ENCODE assay signal across 8 mouse cellular contexts in genomic region chr10:78068541-78068940, GRCm38 (mm10). TPM values are rescaled to one million over a fixed set of nuclear protein-coding genes. Genes with fewer than 3 reads are reported as not detected.
DNase-seq lines count a peak whose midpoint lies in the region; ATAC-seq and TF ChIP-seq lines count a peak whose summit lies in the region.

No protein-coding gene starts in this region.

- H3K4me1 ChIP-seq in kidney, adult 2 months (ENCODE audit: control insufficient read depth, insufficient read depth, low read length), result peaks cover 2% of the 10 kb centered on the region; the same call in 1 of the 2 replicates
- peaks cover 8% of the 10 kb centered on the region for H3K4me1 ChIP-seq in hindbrain, embryonic 12.5 days
- 0 out of 2 replicates have a peak, but pooled peaks cover 7% of the 10 kb centered on the region for H3K4me1 ChIP-seq in midbrain, embryonic 14.5 days (ENCODE audit: control insufficient read depth, insufficient read depth, low read length)

- H3K36me3 ChIP-seq in kidney, adult 2 months (ENCODE audit: control insufficient read depth, insufficient read depth, low read length), result no peaks in the 10 kb centered on the region
- no peaks in the 10 kb centered on the region for H3K36me3 ChIP-seq in hindbrain, embryonic 12.5 days
- no peaks in the 10 kb centered on the region for H3K36me3 ChIP-seq in midbrain, embryonic 14.5 days (ENCODE audit: control insufficient read depth, insufficient read depth, low read length)

- no peaks in the 10 kb centered on the region for H3K27me3 ChIP-seq in kidney, adult 2 months (replicated peaks; ENCODE audit: control insufficient read depth, insufficient read depth, low read length)
- H3K27me3 ChIP-seq in hindbrain, embryonic 12.5 days, result peaks cover 36% of the 10 kb centered on the region
- peaks cover 9% of the 10 kb centered on the region for H3K27me3 ChIP-seq in midbrain, embryonic 14.5 days (ENCODE audit: control insufficient read depth, insufficient read depth, low read length)

- peak overlapping the region; percentile 97 for H3K4me2 ChIP-seq in hindbrain, embryonic 12.5 days (replicated peaks)
- H3K4me2 ChIP-seq in midbrain, embryonic 14.5 days (ENCODE audit: low read length), result peak overlapping the region; percentile 99

- no peak overlapping the region for H3K4me3 ChIP-seq in kidney, adult 2 months (ENCODE audit: insufficient read depth, low read depth, low read length)
- H3K4me3 ChIP-seq in hindbrain, embryonic 12.5 days, result peak overlapping the region; percentile 59
- peak overlapping the region; percentile 53 for H3K4me3 ChIP-seq in midbrain, embryonic 14.5 days (replicated peaks; ENCODE audit: low read depth, low read length)

- 19% methylated on average over 11 of the region's 11 CpGs for WGBS in kidney, adult 2 months
- 31% methylated on average over 11 of the region's 11 CpGs for WGBS in hindbrain, embryonic 12.5 days
- 26% methylated on average over 11 of the region's 11 CpGs for WGBS in midbrain, embryonic 14.5 days

- no peaks in the 10 kb centered on the region for H3K9me3 ChIP-seq in hindbrain, embryonic 12.5 days (replicated peaks)
- H3K9me3 ChIP-seq in midbrain, embryonic 14.5 days (ENCODE audit: control insufficient read depth, low read length), result no peaks in the 10 kb centered on the region

- no peak overlapping the region for H3K27ac ChIP-seq in kidney, adult 2 months (ENCODE audit: insufficient read depth, low read depth, low read length)
- no peak overlapping the region for H3K27ac ChIP-seq in hindbrain, embryonic 12.5 days
- no peak overlapping the region for H3K27ac ChIP-seq in midbrain, embryonic 14.5 days (replicated peaks; ENCODE audit: low read depth, low read length)

- H3K9ac ChIP-seq in hindbrain, embryonic 12.5 days, result peak overlapping the region; percentile 62; the same call in 1 of the 2 replicates
- peak overlapping the region; percentile 56; the same call in 1 of the 2 replicates for H3K9ac ChIP-seq in midbrain, embryonic 14.5 days (replicated peaks; ENCODE audit: low read length)

- no peak for TF ChIP-seq CTCF in kidney, adult 2 months (conservative IDR thresholded peaks at IDR 0.05; ENCODE audit: insufficient read depth, insufficient read length, low read depth, low read length)
- TF ChIP-seq CTCF in brain, embryonic 14.5 days (IDR thresholded peaks at IDR 0.05; ENCODE audit: borderline replicate concordance, extremely low read depth, insufficient read depth, insufficient read length), result no peak

- no peak for TF ChIP-seq POLR2A in kidney, adult 2 months (IDR thresholded peaks at IDR 0.05; ENCODE audit: low read depth, low read length)
- TF ChIP-seq POLR2A in brain, embryonic 14.5 days (IDR thresholded peaks at IDR 0.05; ENCODE audit: borderline replicate concordance, extremely low read depth, insufficient read depth, insufficient read length, poor library complexity, severe bottlenecking), result no peak

- peak; percentile 23 for DNase-seq in kidney, adult 2 months
- no peak for DNase-seq in kidney, postnatal 10 days
- DNase-seq in brain, embryonic 14.5 days (ENCODE audit: low read depth), result peak; percentile 4
- peak; percentile 4 for DNase-seq in midbrain, embryonic 14.5 days
- DNase-seq in testis, postnatal 10 days (ENCODE audit: low spot score), result no peak
- DNase-seq in frontal cortex, postnatal 14 days (ENCODE audit: low spot score in 2 of 2), result no peak
- no peak for DNase-seq in frontal cortex, adult 2 months (ENCODE audit: extremely low spot score in 1 of 2, low spot score in 1 of 2)

- no peak for ATAC-seq in hindbrain, embryonic 12.5 days (ENCODE audit: low FRiP score)
- no peak for ATAC-seq in midbrain, embryonic 14.5 days (ENCODE audit: low FRiP score, low TSS enrichment)

RNA-seq across cellular contexts. Expression of gene Icosl, which starts 0.6 kb away (rescaled TPM):
- 13.3 and 19.0 TPM in 2 replicates for polyA plus RNA-seq in kidney, adult 2 months (2012; rRNA removed)
- polyA plus RNA-seq in brain, embryonic 14.5 days (2012; rRNA removed), result 1.2 and 1.3 TPM in 2 replicates
- 1.2 and 1.8 TPM in 2 replicates for polyA plus RNA-seq in hindbrain, embryonic 12.5 days (2016; fragmentation: Nextera tagmentation; extraction: Ambion mirVana)
- polyA plus RNA-seq in midbrain, embryonic 14.5 days (2014; fragmentation: Nextera tagmentation; extraction: Ambion mirVana), result 0.50 and 0.71 TPM in 2 replicates
- polyA plus RNA-seq in frontal cortex, adult 2 months (2012; rRNA removed), result 2.6 and 2.9 TPM in 2 replicates

RNA-seq across cellular contexts. Expression of gene Aire, which starts 25.1 kb away (rescaled TPM):
- polyA plus RNA-seq in kidney, adult 2 months (2012; rRNA removed), result 0.23 and 0.41 TPM in 2 replicates
- polyA plus RNA-seq in brain, embryonic 14.5 days (2012; rRNA removed), result 0.55 and 0.74 TPM in 2 replicates
- polyA plus RNA-seq in hindbrain, embryonic 12.5 days (2016; fragmentation: Nextera tagmentation; extraction: Ambion mirVana), result 0.20 and 0.23 TPM in 2 replicates
- 0.09 TPM in 1 of 2 replicates, not detected in the other for polyA plus RNA-seq in midbrain, embryonic 14.5 days (2014; fragmentation: Nextera tagmentation; extraction: Ambion mirVana)
- polyA plus RNA-seq in frontal cortex, adult 2 months (2012; rRNA removed), result 0.13 and 0.30 TPM in 2 replicates

RNA-seq across cellular contexts. Expression of gene Dnmt3l, which starts 26.8 kb away (rescaled TPM):
- polyA plus RNA-seq in kidney, adult 2 months (2012; rRNA removed), result 0.34 and 1.1 TPM in 2 replicates
- polyA plus RNA-seq in brain, embryonic 14.5 days (2012; rRNA removed), result not detected in 2 replicates
- polyA plus RNA-seq in hindbrain, embryonic 12.5 days (2016; fragmentation: Nextera tagmentation; extraction: Ambion mirVana), result 0.48 TPM in 1 of 2 replicates, not detected in the other
- not detected in 2 replicates for polyA plus RNA-seq in midbrain, embryonic 14.5 days (2014; fragmentation: Nextera tagmentation; extraction: Ambion mirVana)
- 0.34 and 0.52 TPM in 2 replicates for polyA plus RNA-seq in frontal cortex, adult 2 months (2012; rRNA removed)

RNA-seq across cellular contexts. Expression of gene Pfkl, which starts 58.7 kb away (rescaled TPM):
- polyA plus RNA-seq in kidney, adult 2 months (2012; rRNA removed), result 100 and 107 TPM in 2 replicates
- 146 and 161 TPM in 2 replicates for polyA plus RNA-seq in brain, embryonic 14.5 days (2012; rRNA removed)
- 118 and 132 TPM in 2 replicates for polyA plus RNA-seq in hindbrain, embryonic 12.5 days (2016; fragmentation: Nextera tagmentation; extraction: Ambion mirVana)
- polyA plus RNA-seq in midbrain, embryonic 14.5 days (2014; fragmentation: Nextera tagmentation; extraction: Ambion mirVana), result 88.0 and 97.8 TPM in 2 replicates
- polyA plus RNA-seq in frontal cortex, adult 2 months (2012; rRNA removed), result 164 and 180 TPM in 2 replicates

Comparison
In these comparisons a context has a peak if more than half of its experiments do, and no peak if none do; other contexts are left out.
1. DNase-seq: peak in kidney, adult 2 months (single experiment), brain, embryonic 14.5 days (single experiment) and midbrain, embryonic 14.5 days (single experiment); none in kidney, postnatal 10 days (single experiment), testis, postnatal 10 days (single experiment), frontal cortex, postnatal 14 days (0 of 2) and frontal cortex, adult 2 months (0 of 2).